Comparison of ENCODE assay signal across 31 mouse cellular contexts in the genomic region with DNA sequence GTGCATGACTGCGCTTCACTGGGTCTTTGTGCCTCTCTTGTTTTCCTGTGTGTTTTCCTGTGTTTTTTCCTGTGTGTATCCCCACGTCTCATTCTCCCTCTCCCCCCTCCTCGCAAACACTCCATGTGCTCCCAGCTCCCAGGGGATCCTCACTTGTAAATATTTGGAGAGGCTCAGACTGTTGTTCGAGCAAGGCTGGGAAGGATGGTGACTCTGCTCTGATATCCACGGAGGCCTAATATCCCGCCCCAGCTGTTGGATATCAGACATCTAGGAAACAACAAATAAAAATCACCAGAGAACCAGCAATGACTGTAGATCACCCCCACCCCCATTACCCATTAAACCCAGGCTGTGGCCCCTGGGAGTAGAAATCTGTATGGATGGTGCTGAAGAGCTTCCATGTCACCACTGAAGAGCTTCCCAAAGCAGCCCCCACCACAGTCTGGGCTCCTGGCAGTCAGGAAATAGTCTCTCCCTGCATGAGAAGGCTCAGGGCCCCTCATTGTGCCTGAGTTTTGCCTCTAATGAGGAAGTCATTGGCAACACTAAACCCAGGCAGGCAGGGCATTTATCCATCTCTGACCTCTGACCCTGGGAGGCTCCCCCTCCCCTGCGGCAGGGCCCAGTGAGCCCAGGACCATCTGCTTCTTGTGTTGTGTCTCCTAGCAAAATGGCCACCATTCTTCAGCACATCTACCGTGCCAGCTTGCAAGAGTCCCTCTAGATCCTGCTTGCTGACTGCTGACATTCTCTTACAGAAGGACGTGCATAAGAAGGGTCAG. TPM values are rescaled to one million over a fixed set of nuclear protein-coding genes. Genes with fewer than 3 reads are reported as not detected.
DNase-seq lines count a peak whose midpoint lies in the region; ATAC-seq and TF ChIP-seq lines count a peak whose summit lies in the region.
"Had no signal": no experiment of that assay in that cellular context is flagged by ENCODE, and none has a peak within 500 bp of the region (broad histone marks: within the 10 kb centered on the region; RNA-seq: fewer than 3 reads in every experiment).

No protein-coding gene starts in this region.

- DNase-seq in embryo, embryonic 10 days (ENCODE audit: low spot score): peak; percentile 60
- DNase-seq in embryo, embryonic 9.5 days (ENCODE audit: extremely low spot score): no peak
- DNase-seq in kidney, postnatal 0 days (ENCODE audit: low spot score): peak; percentile 61
- no peak for DNase-seq in kidney, adult 2 months
- no peak for DNase-seq in midbrain, embryonic 11.5 days (ENCODE audit: low spot score, missing footprints)
- DNase-seq in midbrain, embryonic 14.5 days: no peak
- no peak for DNase-seq in gastrocnemius, postnatal 36 days
- DNase-seq: adrenal gland, adult 8-10 months; cerebellum, adult 11-12 months; cerebellum, postnatal 25 days; gastrocnemius, postnatal 25 days; heart, adult 2 months; heart, postnatal 14 days; kidney, postnatal 14 days; layer of hippocampus, postnatal 36 days; lung, postnatal 4 days; thymus, adult 2 months had no signal

- no peak overlapping the region for H3K27ac ChIP-seq in kidney, postnatal 0 days
- no peak overlapping the region for H3K27ac ChIP-seq in kidney, adult 2 months (ENCODE audit: insufficient read depth, low read depth, low read length)
- no peak overlapping the region for H3K27ac ChIP-seq in midbrain, embryonic 11.5 days (ENCODE audit: low read depth, low read length)
- H3K27ac ChIP-seq in midbrain, embryonic 14.5 days (replicated peaks; ENCODE audit: low read depth, low read length): no peak overlapping the region
- H3K27ac ChIP-seq in stomach, embryonic 16.5 days (ENCODE audit: low read length): peak overlapping the region; percentile 48
- H3K27ac ChIP-seq: forebrain, embryonic 10.5 days; heart, adult 2 months; heart, embryonic 13.5 days; hindbrain, embryonic 12.5 days; layer of hippocampus, adult 2 months had no signal

- no peaks in the 10 kb centered on the region for H3K4me1 ChIP-seq in kidney, postnatal 0 days (replicated peaks; ENCODE audit: insufficient read depth, low read length)
- no peaks in the 10 kb centered on the region for H3K4me1 ChIP-seq in kidney, adult 2 months (ENCODE audit: control insufficient read depth, insufficient read depth, low read length)
- peaks cover 6% of the 10 kb centered on the region; the same call in 1 of the 2 replicates for H3K4me1 ChIP-seq in midbrain, embryonic 11.5 days (ENCODE audit: control insufficient read depth, insufficient read depth, low read length)
- no peaks in the 10 kb centered on the region for H3K4me1 ChIP-seq in midbrain, embryonic 14.5 days (ENCODE audit: control insufficient read depth, insufficient read depth, low read length)
- H3K4me1 ChIP-seq in stomach, embryonic 16.5 days (ENCODE audit: control insufficient read depth, insufficient read depth, low read length): no peaks in the 10 kb centered on the region
- H3K4me1 ChIP-seq: heart, embryonic 13.5 days had no signal

- no peak for TF ChIP-seq CTCF in kidney, postnatal 0 days (IDR thresholded peaks at IDR 0.05; ENCODE audit: low read depth)
- TF ChIP-seq CTCF in kidney, adult 2 months (conservative IDR thresholded peaks at IDR 0.05; ENCODE audit: insufficient read depth, insufficient read length, low read depth, low read length): no peak

- ATAC-seq in kidney, postnatal 0 days (replicated peaks; ENCODE audit: low FRiP score, low read depth): no peak
- peak; percentile 42; the same call in 1 of the 2 replicates for ATAC-seq in midbrain, embryonic 11.5 days (ENCODE audit: low FRiP score)
- no peak for ATAC-seq in midbrain, embryonic 14.5 days (ENCODE audit: low FRiP score, low TSS enrichment)
- ATAC-seq in stomach, embryonic 16.5 days (ENCODE audit: insufficient read depth, low FRiP score): 0 out of 2 replicates have a peak, but pooled peaks have one; percentile 19
- ATAC-seq: activated CD4-positive, CD25-positive, alpha-beta regulatory T cell, adult 4 months had no signal

- H3K36me3 ChIP-seq in kidney, postnatal 0 days (ENCODE audit: insufficient read depth, low read length): no peaks in the 10 kb centered on the region
- no peaks in the 10 kb centered on the region for H3K36me3 ChIP-seq in kidney, adult 2 months (ENCODE audit: control insufficient read depth, insufficient read depth, low read length)
- H3K36me3 ChIP-seq in midbrain, embryonic 11.5 days (ENCODE audit: control insufficient read depth, insufficient read depth, low read length): no peaks in the 10 kb centered on the region
- H3K36me3 ChIP-seq in midbrain, embryonic 14.5 days (ENCODE audit: control insufficient read depth, insufficient read depth, low read length): no peaks in the 10 kb centered on the region
- H3K36me3 ChIP-seq in stomach, embryonic 16.5 days (ENCODE audit: control insufficient read depth, insufficient read depth, low read length): no peaks in the 10 kb centered on the region
- H3K36me3 ChIP-seq: forebrain, embryonic 10.5 days; heart, embryonic 13.5 days; hindbrain, embryonic 12.5 days had no signal

- no peaks in the 10 kb centered on the region for H3K9me3 ChIP-seq in kidney, postnatal 0 days (replicated peaks; ENCODE audit: low read length)
- H3K9me3 ChIP-seq in midbrain, embryonic 11.5 days (ENCODE audit: control insufficient read depth, low read length): no peaks in the 10 kb centered on the region
- H3K9me3 ChIP-seq in midbrain, embryonic 14.5 days (ENCODE audit: control insufficient read depth, low read length): no peaks in the 10 kb centered on the region
- no peaks in the 10 kb centered on the region for H3K9me3 ChIP-seq in stomach, embryonic 16.5 days (replicated peaks; ENCODE audit: control insufficient read depth, low read length)
- H3K9me3 ChIP-seq: forebrain, embryonic 10.5 days; heart, embryonic 13.5 days; hindbrain, embryonic 12.5 days had no signal

- no peak overlapping the region for H3K4me2 ChIP-seq in kidney, postnatal 0 days (ENCODE audit: low read length)
- H3K4me2 ChIP-seq in midbrain, embryonic 11.5 days: no peak overlapping the region
- H3K4me2 ChIP-seq in midbrain, embryonic 14.5 days (ENCODE audit: low read length): no peak overlapping the region
- no peak overlapping the region for H3K4me2 ChIP-seq in stomach, embryonic 16.5 days (ENCODE audit: low read depth, low read length)
- H3K4me2 ChIP-seq: heart, embryonic 13.5 days; hindbrain, embryonic 12.5 days had no signal

- TF ChIP-seq POLR2A in kidney, adult 2 months (IDR thresholded peaks at IDR 0.05; ENCODE audit: low read depth, low read length): no peak

- WGBS in kidney, postnatal 0 days: 57% methylated on average over 9 of the region's 9 CpGs
- 59% methylated on average over 9 of the region's 9 CpGs for WGBS in kidney, adult 2 months
- WGBS in midbrain, embryonic 11.5 days: 56% methylated on average over 9 of the region's 9 CpGs
- 58% methylated on average over 9 of the region's 9 CpGs for WGBS in midbrain, embryonic 14.5 days
- WGBS in stomach, embryonic 16.5 days: 36% methylated on average over 9 of the region's 9 CpGs

- H3K9ac ChIP-seq in kidney, postnatal 0 days (ENCODE audit: low read depth, low read length): no peak overlapping the region
- no peak overlapping the region for H3K9ac ChIP-seq in midbrain, embryonic 11.5 days (ENCODE audit: low read length)
- no peak overlapping the region for H3K9ac ChIP-seq in midbrain, embryonic 14.5 days (replicated peaks; ENCODE audit: low read length)
- no peak overlapping the region for H3K9ac ChIP-seq in stomach, embryonic 16.5 days (ENCODE audit: low read length)
- H3K9ac ChIP-seq: heart, embryonic 13.5 days; hindbrain, embryonic 12.5 days had no signal

- H3K27me3 ChIP-seq in kidney, postnatal 0 days (ENCODE audit: insufficient read depth, low read length): no peaks in the 10 kb centered on the region
- no peaks in the 10 kb centered on the region for H3K27me3 ChIP-seq in kidney, adult 2 months (replicated peaks; ENCODE audit: control insufficient read depth, insufficient read depth, low read length)
- no peaks in the 10 kb centered on the region for H3K27me3 ChIP-seq in midbrain, embryonic 11.5 days (ENCODE audit: control insufficient read depth, insufficient read depth, low read length)
- H3K27me3 ChIP-seq in midbrain, embryonic 14.5 days (ENCODE audit: control insufficient read depth, insufficient read depth, low read length): no peaks in the 10 kb centered on the region
- H3K27me3 ChIP-seq in stomach, embryonic 16.5 days (ENCODE audit: control insufficient read depth, insufficient read depth, low read length): no peaks in the 10 kb centered on the region

- no peak overlapping the region for H3K4me3 ChIP-seq in kidney, postnatal 0 days (replicated peaks; ENCODE audit: low read depth, low read length)
- H3K4me3 ChIP-seq in kidney, adult 2 months (ENCODE audit: insufficient read depth, low read depth, low read length): no peak overlapping the region
- no peak overlapping the region for H3K4me3 ChIP-seq in midbrain, embryonic 11.5 days (ENCODE audit: low read depth, low read length)
- no peak overlapping the region for H3K4me3 ChIP-seq in midbrain, embryonic 14.5 days (replicated peaks; ENCODE audit: low read depth, low read length)
- no peak overlapping the region for H3K4me3 ChIP-seq in stomach, embryonic 16.5 days (replicated peaks; ENCODE audit: low read length)
- H3K4me3 ChIP-seq: forebrain, embryonic 10.5 days; heart, adult 2 months; heart, embryonic 13.5 days; hindbrain, embryonic 12.5 days; layer of hippocampus, adult 2 months had no signal

- intact Hi-C loops in gastrocnemius, postnatal 36 days (cut with DNase I): no loop called here

RNA-seq across cellular contexts. Expression of a gene that starts 23.6 kb away (rescaled TPM):
- not detected in 2 replicates for polyA plus RNA-seq in kidney, postnatal 0 days (2015; fragmentation: Nextera tagmentation; extraction: Ambion mirVana)
- not detected in 2 replicates for polyA plus RNA-seq in kidney, adult 2 months (2012; rRNA removed)
- polyA plus RNA-seq in midbrain, embryonic 11.5 days (2014; fragmentation: Nextera tagmentation; extraction: Ambion mirVana): not detected in 2 replicates
- not detected in 2 replicates for polyA plus RNA-seq in midbrain, embryonic 14.5 days (2014; fragmentation: Nextera tagmentation; extraction: Ambion mirVana)
- polyA plus RNA-seq in stomach, embryonic 16.5 days (2015; fragmentation: Nextera tagmentation; extraction: Ambion mirVana): not detected in 2 replicates
- total RNA-seq in gastrocnemius, postnatal 36 days (2021): not detected
- total RNA-seq: adrenal gland, adult 8-10 months; gastrocnemius, postnatal 25 days; heart, adult 2 months; heart, postnatal 14 days; liver, adult 2 months; megakaryocyte-erythroid progenitor cell, adult 5-6 weeks; monocyte, adult 5-6 weeks; neutrophil, adult 5-6 weeks had no signal
- polyA plus RNA-seq: activated CD4-positive, CD25-positive, alpha-beta regulatory T cell, adult 4 months; embryonic facial prominence, embryonic 11.5 days; heart, adult 2 months; heart, embryonic 13.5 days; hindbrain, embryonic 12.5 days; limb, embryonic 11.5 days; liver, adult 2 months; liver, embryonic 16.5 days; spleen, adult 2 months had no signal

Comparison
In these comparisons a context has a peak if more than half of its experiments do, and no peak if none do; other contexts are left out.
1. DNase-seq: peak in embryo, embryonic 10 days (single experiment) and kidney, postnatal 0 days (single experiment); none in embryo, embryonic 9.5 days (single experiment), kidney, adult 2 months (single experiment), midbrain, embryonic 11.5 days (single experiment), midbrain, embryonic 14.5 days (single experiment) and gastrocnemius, postnatal 36 days (0 of 2).
2. ATAC-seq: peak in midbrain, embryonic 11.5 days (single experiment) and stomach, embryonic 16.5 days (single experiment); none in kidney, postnatal 0 days (single experiment) and midbrain, embryonic 14.5 days (single experiment).